Mouse (Mus musculus): ENCODE data around the gene Hist1h3f.

GRCm38 (mm10) chr13:23515281-23515680, 28.6 kb upstream of the Hist1h3f start:
- TF ChIP-seq CTCF (IDR thresholded peaks at IDR 0.05) (no peak), EP300 (IDR thresholded peaks at IDR 0.05; ENCODE audit: insufficient read depth, low read depth, low read length) (no peak)
